Mouse (Mus musculus) testis, adult 2 months (tissue): ENCODE results near the gene Zfp385c.

ENCODE experiments used
- CTCF ChIP-seq: fragments of 200-500 bp; IDR thresholded peaks from 2 replicates; pipeline ENCODE4 v1.5.1; 2012; ENCODE audit warnings: low read depth, mild to moderate bottlenecking, inconsistent platforms, low read length, moderate library complexity; ENCODE audit not compliant: control insufficient read depth, insufficient read depth, insufficient replicate concordance
- POLR2A ChIP-seq: fragments of 200-500 bp; IDR thresholded peaks from 2 replicates; pipeline ENCODE4 v1.6.1; 2012; ENCODE audit warnings: low read depth, mild to moderate bottlenecking, inconsistent platforms, low read length, moderate library complexity; ENCODE audit not compliant: control insufficient read depth

GRCm38 (mm10) chr11:100710977-100711376, 18.7 kb upstream of the Zfp385c start:
- no peak for TF ChIP-seq POLR2A
- no peak for TF ChIP-seq CTCF
